Mouse (Mus musculus) intestine, postnatal 0 days (tissue): ENCODE measurements around the gene Glrx3. TPM values are rescaled to one million over a fixed set of nuclear protein-coding genes. Genes with fewer than 3 reads are reported as not detected.
A peak's percentile ranks its signal among the peaks of the same experiment; 100 is the strongest.

ENCODE experiments used
- ATAC-seq: fragments of 200-750 bp; cut with Nextera tagmentation; 2 replicates; pipeline ENCODE4 v1.8.0; 2017; ENCODE audit warnings: mild to moderate bottlenecking, moderate TSS enrichment, moderate library complexity
- H3K27ac ChIP-seq: fragments of 300-500 bp; sonication (generic); 2 replicates; pipeline ENCODE4 v1.5.1; 2014; ENCODE audit warnings: mild to moderate bottlenecking, low read depth, low read length, moderate library complexity
- H3K27me3 ChIP-seq: fragments of 300-500 bp; sonication (generic); replicated peaks from 2 replicates; pipeline ENCODE4 v1.6.1; 2014; ENCODE audit warnings: low read length, mixed read lengths; ENCODE audit not compliant: control insufficient read depth, insufficient read depth
- H3K36me3 ChIP-seq: fragments of 300-500 bp; sonication (generic); 2 replicates; pipeline ENCODE4 v1.6.1; 2014; ENCODE audit warnings: mild to moderate bottlenecking, moderate library complexity; ENCODE audit not compliant: control insufficient read depth, insufficient read depth
- H3K4me1 ChIP-seq: fragments of 300-500 bp; sonication (generic); replicated peaks from 2 replicates; pipeline ENCODE4 v1.6.1; 2014; ENCODE audit warnings: antibody characterized with exemption, low read length, mixed read lengths; ENCODE audit not compliant: control insufficient read depth, insufficient read depth
- H3K4me2 ChIP-seq: fragments of 300-500 bp; sonication (generic); replicated peaks from 2 replicates; pipeline ENCODE4 v1.6.1; 2014; ENCODE audit warnings: low read depth, mild to moderate bottlenecking, moderate library complexity
- H3K4me3 ChIP-seq: fragments of 300-500 bp; sonication (generic); 2 replicates; pipeline ENCODE4 v1.5.1; 2014; ENCODE audit warnings: low read depth, low read length
- H3K9ac ChIP-seq: fragments of 300-500 bp; sonication (generic); 2 replicates; pipeline ENCODE4 v1.6.1; 2014; ENCODE audit warnings: mild to moderate bottlenecking, low read depth, low read length
- H3K9me3 ChIP-seq: fragments of 300-500 bp; sonication (generic); 2 replicates; pipeline ENCODE4 v1.6.1; 2016; ENCODE audit warnings: mixed run types; ENCODE audit not compliant: control insufficient read depth
- CTCF ChIP-seq: sonication (generic); IDR thresholded peaks from 2 replicates; pipeline ENCODE4 v1.5.1; 2016; ENCODE audit warnings: low read depth, mild to moderate bottlenecking, control low read depth, antibody characterized with exemption, moderate library complexity
- WGBS: fragments of 180-500 bp; shearing (Covaris S2); extraction: QIAGEN DNeasy Blood & Tissue Kit; methylation state at CpG from one replicate; pipeline ENCODE4 v1.1.7; 2014; 5-methylcytosine and 5-hydroxymethylcytosine counted together
- polyA plus RNA-seq: library from polyadenylated mRNA; unstranded; fragments of >200 nt; fragmentation: Nextera tagmentation; extraction: Ambion mirVana; gene quantifications from 2 replicates; pipeline ENCODE4 v1.2.1, GENCODE M21; 2015

Glrx3 gene
- polyA plus RNA-seq, 1 experiment from 2014 or later, result 127 TPM

DNA sequence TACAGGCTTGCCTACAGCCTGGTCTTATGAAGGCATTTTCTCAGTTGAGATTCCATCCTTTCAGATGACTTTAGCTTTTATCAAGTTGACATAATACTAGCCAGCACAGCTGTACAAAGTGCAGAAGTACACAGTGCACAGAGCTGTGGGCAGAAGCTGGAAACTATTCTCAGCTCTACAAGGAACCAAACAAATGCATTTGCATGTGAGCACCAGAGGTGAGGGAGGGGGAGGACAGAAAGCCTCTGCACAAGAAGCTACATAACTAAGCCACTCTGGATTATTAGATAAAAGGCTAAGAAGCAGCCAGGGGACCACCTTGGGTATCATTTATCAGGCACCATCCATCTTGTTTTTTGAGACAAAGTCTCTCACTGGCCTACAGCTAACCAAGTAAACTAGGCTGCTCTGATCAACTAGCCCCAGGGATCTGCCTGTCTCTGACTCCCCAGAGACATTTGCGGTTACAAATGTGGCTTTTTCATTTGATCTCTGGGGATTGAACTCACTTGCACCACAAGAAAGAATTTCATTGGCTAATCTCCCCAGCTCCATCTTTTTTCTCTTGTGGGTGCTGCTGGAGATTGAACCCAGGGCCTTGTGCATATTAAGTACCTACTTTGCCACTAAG lies 29.9 kb upstream of the Glrx3 start:
- no peaks in the 10 kb centered on the region for H3K9me3 ChIP-seq
- no peak overlapping the region for H3K4me2 ChIP-seq
- no peaks in the 10 kb centered on the region for H3K36me3 ChIP-seq
- no peak overlapping the region for H3K4me3 ChIP-seq
- peak overlapping the region; percentile 77 for H3K27ac ChIP-seq
- no peaks in the 10 kb centered on the region; the same call in 1 of the 2 replicates for H3K4me1 ChIP-seq
- no peaks in the 10 kb centered on the region for H3K27me3 ChIP-seq
- no peak for ATAC-seq
- H3K9ac ChIP-seq, result no peak overlapping the region
- TF ChIP-seq CTCF, result no peak
- 94% methylated on average over 1 of the region's 1 CpGs for WGBS

DNA sequence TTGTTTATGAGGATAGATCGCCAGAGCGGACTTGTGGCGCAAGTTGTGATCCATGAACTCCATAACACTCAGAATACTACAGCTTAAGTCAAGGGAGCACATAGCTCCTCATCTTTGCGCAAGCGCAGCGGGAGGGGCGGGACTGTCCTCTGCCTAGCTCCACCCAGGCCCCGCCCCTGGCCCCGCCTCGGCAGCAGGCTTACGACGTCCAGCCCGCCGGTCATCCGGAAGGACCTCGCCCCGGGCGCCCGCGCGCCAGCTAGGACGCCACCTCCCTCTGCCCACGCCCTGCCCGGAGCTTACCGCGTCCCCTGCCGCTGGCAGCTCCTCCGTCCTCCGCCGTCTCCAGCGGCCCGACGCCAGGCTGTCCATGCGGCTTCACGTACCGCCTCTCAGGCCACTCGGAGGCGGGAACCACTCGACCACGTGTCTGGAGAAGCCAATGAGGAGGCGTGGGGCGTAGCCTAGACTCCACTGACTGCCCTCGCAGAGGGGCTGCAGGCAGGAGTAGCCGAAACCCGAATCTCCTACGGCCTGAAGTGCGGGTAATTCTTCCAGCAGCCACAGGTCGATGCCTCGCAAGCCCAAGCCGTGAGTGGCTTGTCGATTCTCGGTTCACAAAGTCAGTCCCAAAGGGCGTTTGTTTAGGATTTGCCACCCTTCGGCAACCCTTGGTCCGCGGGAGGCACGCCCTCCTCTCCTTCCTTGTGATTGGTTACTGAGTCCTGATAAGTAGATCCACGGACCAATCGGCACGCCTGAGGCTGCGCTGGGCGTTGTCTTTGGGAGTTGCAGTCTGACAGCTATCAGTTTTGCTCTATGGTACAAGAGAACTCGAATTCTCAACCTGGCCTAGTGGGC lies 26.8 kb upstream of the Glrx3 start, which contains the start of gene 9430038I01Rik:
TSS of gene 9430038I01Rik (minus strand) at position 426 of the 861 bp plus-strand sequence.
- Histone ChIP-seq H3K27ac (peak within 1 kb of the TSS; percentile 94), H3K4me1 (no peaks in the 10 kb centered on the region; the same call in 1 of the 2 replicates), H3K9me3 (no peaks in the 10 kb centered on the region), H3K36me3 (no peaks in the 10 kb centered on the region), H3K27me3 (no peaks in the 10 kb centered on the region), H3K4me2 (peak within 1 kb of the TSS; percentile 68), H3K9ac (peak within 1 kb of the TSS; percentile 65), H3K4me3 (peak within 1 kb of the TSS; percentile 71)
- WGBS, result under 1% methylated on average over 63 of the region's 63 CpGs
- TF ChIP-seq CTCF, result peak; percentile 5; the same call in 1 of the 2 replicates
- peak; percentile 99 for ATAC-seq

- Histone ChIP-seq H3K9me3 (no peaks in the 10 kb centered on the region), H3K27ac (no peak overlapping the region), H3K4me2 (no peak overlapping the region), H3K4me1 (no peaks in the 10 kb centered on the region; the same call in 1 of the 2 replicates), H3K4me3 (no peak overlapping the region), H3K27me3 (no peaks in the 10 kb centered on the region), H3K36me3 (no peaks in the 10 kb centered on the region), H3K9ac (no peak overlapping the region)
- no peak for TF ChIP-seq CTCF
- ATAC-seq, result no peak
- 82% methylated on average over 8 of the region's 8 CpGs for WGBS
These were observed 22.7 kb upstream of the Glrx3 start for GRCm38 (mm10) chr7:137414710-137415109.

- 90% methylated on average over 2 of the region's 2 CpGs for WGBS
- Histone ChIP-seq H3K4me1 (no peaks in the 10 kb centered on the region), H3K4me2 (no peak overlapping the region), H3K4me3 (no peak overlapping the region), H3K27me3 (no peaks in the 10 kb centered on the region), H3K36me3 (no peaks in the 10 kb centered on the region), H3K9me3 (no peaks in the 10 kb centered on the region), H3K27ac (no peak overlapping the region), H3K9ac (no peak overlapping the region)
- no peak for ATAC-seq
- no peak for TF ChIP-seq CTCF
These were observed 16.9 kb upstream of the Glrx3 start for GRCm38 (mm10) chr7:137420550-137420949.

DNA sequence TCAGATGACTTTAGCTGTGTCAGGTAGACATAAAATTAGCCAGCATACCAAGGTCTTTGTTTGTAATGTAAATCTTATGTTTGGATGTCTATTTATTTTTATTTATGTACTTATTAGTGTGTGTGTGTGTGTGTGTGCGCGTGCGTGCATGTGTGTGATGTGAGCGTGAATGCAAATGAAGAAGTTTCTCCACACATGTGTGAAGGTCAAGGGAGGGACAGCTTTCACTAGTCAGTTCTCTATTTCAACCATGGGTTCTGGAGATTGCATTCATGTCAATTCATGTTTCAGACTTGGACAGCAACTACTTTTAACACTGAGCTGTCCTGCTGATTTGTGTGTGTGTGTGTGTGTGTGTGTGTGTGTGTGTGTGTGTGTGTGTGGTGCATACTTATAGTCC lies 16.2 kb upstream of the Glrx3 start:
- no peaks in the 10 kb centered on the region for H3K4me1 ChIP-seq
- H3K9me3 ChIP-seq, result no peaks in the 10 kb centered on the region
- no peak overlapping the region for H3K4me3 ChIP-seq
- no peaks in the 10 kb centered on the region for H3K36me3 ChIP-seq
- H3K27me3 ChIP-seq, result no peaks in the 10 kb centered on the region
- H3K27ac ChIP-seq, result no peak overlapping the region
- no peak for ATAC-seq
- no peak overlapping the region for H3K4me2 ChIP-seq
- no peak overlapping the region for H3K9ac ChIP-seq
- WGBS, result 95% methylated on average over 4 of the region's 4 CpGs
- no peak for TF ChIP-seq CTCF

- ATAC-seq, result no peak
- Histone ChIP-seq H3K9me3 (no peaks in the 10 kb centered on the region), H3K9ac (no peak overlapping the region), H3K27me3 (no peaks in the 10 kb centered on the region), H3K4me3 (no peak overlapping the region), H3K4me1 (no peaks in the 10 kb centered on the region), H3K36me3 (no peaks in the 10 kb centered on the region), H3K27ac (no peak overlapping the region), H3K4me2 (no peak overlapping the region)
- 58% methylated on average over 4 of the region's 4 CpGs for WGBS
- TF ChIP-seq CTCF, result no peak
These were observed 10.7 kb upstream of the Glrx3 start for GRCm38 (mm10) chr7:137426693-137427092.
